Mouse (Mus musculus): ENCODE measurements around the gene Pfdn2. TPM values are rescaled to one million over a fixed set of nuclear protein-coding genes. Genes with fewer than 3 reads are reported as not detected.
"Not testable (repeated sequence)": the region's sequence is repeated elsewhere in the genome, so short reads cannot be mapped to it uniquely, and the experiment has no call there.

Pfdn2 gene
- 23.9 and 25.8 TPM in 2 replicates for polyA plus RNA-seq (2012; rRNA removed)

DNA sequence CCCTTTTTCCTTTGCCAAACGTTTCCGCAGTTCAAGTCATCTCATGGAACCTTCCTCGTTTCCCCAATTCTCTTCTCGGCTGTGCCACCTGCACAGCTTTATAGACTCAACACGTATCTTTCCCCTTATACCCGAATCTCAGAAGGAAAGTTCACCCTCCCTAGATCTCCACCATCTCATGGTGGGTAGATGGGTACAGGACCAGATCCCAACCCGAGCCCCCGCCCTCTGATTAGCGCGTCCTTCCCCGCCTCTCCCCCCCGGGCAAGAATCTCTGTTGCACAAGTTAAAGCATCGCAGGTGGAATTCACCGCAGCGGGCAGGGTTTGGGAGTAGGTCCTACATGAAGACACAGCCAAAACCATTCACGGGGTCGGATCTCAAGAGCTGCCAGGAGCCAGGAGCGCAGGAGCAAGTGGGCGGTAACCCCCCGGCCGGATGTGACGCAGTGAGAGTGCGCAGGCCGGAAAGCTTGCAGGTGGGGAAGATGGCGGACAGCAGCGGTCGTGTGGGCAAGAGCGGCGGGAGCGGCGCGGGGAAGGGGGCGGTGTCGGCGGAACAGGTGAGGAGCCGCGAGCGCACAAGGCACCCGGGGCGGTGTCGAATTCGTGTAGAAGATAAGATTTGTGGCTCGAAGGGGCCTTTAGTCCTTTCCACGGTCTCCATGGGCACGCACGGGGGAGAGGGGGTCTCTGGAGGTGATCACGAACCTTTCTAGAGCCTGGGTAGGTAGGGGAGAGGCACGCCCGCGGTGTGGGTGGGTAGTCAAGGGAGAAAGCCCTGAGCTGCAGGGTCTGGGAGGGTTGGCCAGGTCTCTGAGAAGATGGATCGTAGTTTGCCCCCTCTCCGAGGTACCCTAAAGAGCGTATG is at the start of gene Pfdn2, which contains the start of gene Nit1:
Gene Pfdn2, plus strand, starts transcription at position 446 of the 870 bp plus-strand sequence.
Gene Nit1, minus strand, starts transcription at position 422 of the 870 bp plus-strand sequence.
- H3K27ac ChIP-seq (ENCODE audit: control insufficient read depth, insufficient read depth, low read depth, low read length): peak within 1 kb of the TSS; percentile 73
- no peaks in the 10 kb centered on the region for H3K27me3 ChIP-seq (ENCODE audit: control insufficient read depth, insufficient read depth, low read length)
- H3K36me3 ChIP-seq (ENCODE audit: control insufficient read depth, insufficient read depth, low read length): no peaks in the 10 kb centered on the region
- peak; percentile 98 for TF ChIP-seq POLR2A (IDR thresholded peaks at IDR 0.05; ENCODE audit: control insufficient read depth, low read depth, low read length)
- TF ChIP-seq CTCF (IDR thresholded peaks at IDR 0.05; ENCODE audit: control insufficient read depth, insufficient read depth, insufficient replicate concordance, low read depth, low read length): no peak
- H3K4me3 ChIP-seq (ENCODE audit: control insufficient read depth, low read depth, low read length): peak within 1 kb of the TSS; percentile 93
- peaks cover 7% of the 10 kb centered on the region for H3K4me1 ChIP-seq (ENCODE audit: control insufficient read depth, insufficient read depth, low read length)

DNA sequence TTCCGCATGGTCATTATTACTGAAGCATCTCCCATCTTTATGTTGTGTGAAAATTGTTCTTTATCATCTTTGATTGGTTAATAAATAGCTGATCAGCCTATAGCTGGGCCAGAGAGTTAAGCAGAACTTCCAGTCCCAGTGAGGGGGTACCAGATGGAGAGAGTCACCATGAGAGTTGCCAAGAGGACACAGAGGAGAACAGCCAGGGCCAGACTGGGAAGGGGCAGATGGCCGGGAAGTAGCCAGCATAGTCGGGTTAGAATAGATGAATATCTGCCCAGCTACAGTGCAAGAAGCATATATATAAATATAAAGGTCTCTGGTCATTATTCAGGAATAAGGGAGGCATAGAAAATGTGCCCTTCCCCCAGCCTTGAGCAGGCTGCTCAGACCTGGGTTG is 47.2 kb upstream of the Pfdn2 start:
- TF ChIP-seq CTCF (IDR thresholded peaks at IDR 0.05; ENCODE audit: control insufficient read depth, insufficient read depth, insufficient replicate concordance, low read depth, low read length): no peak
- no peak for TF ChIP-seq POLR2A (IDR thresholded peaks at IDR 0.05; ENCODE audit: control insufficient read depth, low read depth, low read length)
- no peaks in the 10 kb centered on the region for H3K36me3 ChIP-seq (ENCODE audit: control insufficient read depth, insufficient read depth, low read length)
- no peak overlapping the region for H3K27ac ChIP-seq (ENCODE audit: control insufficient read depth, insufficient read depth, low read depth, low read length)
- no peaks in the 10 kb centered on the region for H3K4me1 ChIP-seq (ENCODE audit: control insufficient read depth, insufficient read depth, low read length)
- no peak overlapping the region for H3K4me3 ChIP-seq (ENCODE audit: control insufficient read depth, low read depth, low read length)
- H3K27me3 ChIP-seq (ENCODE audit: control insufficient read depth, insufficient read depth, low read length): no peaks in the 10 kb centered on the region

DNA sequence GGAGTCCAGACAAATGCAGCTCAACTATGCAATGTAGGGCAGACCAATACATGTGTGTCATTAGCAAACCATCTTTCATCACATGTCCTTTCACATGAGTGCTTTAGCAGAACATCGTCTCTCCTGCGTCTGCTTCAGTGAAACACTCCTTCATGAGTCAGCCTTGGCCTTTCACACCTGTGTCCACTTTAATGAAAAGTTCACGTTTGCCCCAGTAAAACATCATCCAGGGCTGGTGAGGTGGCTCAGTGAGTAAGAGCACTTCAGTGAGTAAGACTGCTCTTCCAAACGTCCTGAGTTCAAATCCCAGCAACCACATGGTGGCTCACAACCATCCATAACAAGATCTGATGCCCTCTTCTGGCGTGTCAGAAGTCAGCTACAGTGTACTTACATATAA is 39.3 kb upstream of the Pfdn2 start:
- H3K27ac ChIP-seq (ENCODE audit: control insufficient read depth, insufficient read depth, low read depth, low read length): peak overlapping the region; percentile 44
- H3K36me3 ChIP-seq (ENCODE audit: control insufficient read depth, insufficient read depth, low read length); H3K27me3 ChIP-seq (ENCODE audit: control insufficient read depth, insufficient read depth, low read length); H3K4me1 ChIP-seq (ENCODE audit: control insufficient read depth, insufficient read depth, low read length): not testable (repeated sequence)
- peak overlapping the region; percentile 67 for H3K4me3 ChIP-seq (ENCODE audit: control insufficient read depth, low read depth, low read length)

DNA sequence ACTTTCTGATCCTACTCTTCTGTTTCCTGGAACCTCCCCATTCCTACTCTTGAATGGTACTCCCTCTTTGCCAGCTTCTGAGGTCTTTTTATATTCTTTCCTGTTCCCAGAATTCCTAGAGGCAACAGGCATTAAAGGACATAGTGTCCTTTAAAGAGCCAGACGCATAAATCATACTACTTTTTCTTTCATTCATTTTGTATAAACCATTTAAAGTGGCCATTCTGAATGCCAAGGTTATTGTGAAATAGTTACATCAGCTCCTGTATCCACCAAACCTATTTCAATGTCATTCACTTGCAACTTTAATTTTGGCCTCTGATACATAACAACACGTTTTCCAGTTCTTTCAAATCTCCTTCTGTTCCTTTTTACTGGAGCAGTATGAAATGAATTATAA is 36.1 kb upstream of the Pfdn2 start:
- Histone ChIP-seq H3K27me3 (ENCODE audit: control insufficient read depth, insufficient read depth, low read length) (no peaks in the 10 kb centered on the region), H3K4me3 (ENCODE audit: control insufficient read depth, low read depth, low read length) (no peak overlapping the region), H3K36me3 (ENCODE audit: control insufficient read depth, insufficient read depth, low read length) (no peaks in the 10 kb centered on the region), H3K27ac (ENCODE audit: control insufficient read depth, insufficient read depth, low read depth, low read length) (no peak overlapping the region), H3K4me1 (ENCODE audit: control insufficient read depth, insufficient read depth, low read length) (peaks cover 5% of the 10 kb centered on the region)
- TF ChIP-seq CTCF (IDR thresholded peaks at IDR 0.05; ENCODE audit: control insufficient read depth, insufficient read depth, insufficient replicate concordance, low read depth, low read length): no peak
- TF ChIP-seq POLR2A (IDR thresholded peaks at IDR 0.05; ENCODE audit: control insufficient read depth, low read depth, low read length): no peak

DNA sequence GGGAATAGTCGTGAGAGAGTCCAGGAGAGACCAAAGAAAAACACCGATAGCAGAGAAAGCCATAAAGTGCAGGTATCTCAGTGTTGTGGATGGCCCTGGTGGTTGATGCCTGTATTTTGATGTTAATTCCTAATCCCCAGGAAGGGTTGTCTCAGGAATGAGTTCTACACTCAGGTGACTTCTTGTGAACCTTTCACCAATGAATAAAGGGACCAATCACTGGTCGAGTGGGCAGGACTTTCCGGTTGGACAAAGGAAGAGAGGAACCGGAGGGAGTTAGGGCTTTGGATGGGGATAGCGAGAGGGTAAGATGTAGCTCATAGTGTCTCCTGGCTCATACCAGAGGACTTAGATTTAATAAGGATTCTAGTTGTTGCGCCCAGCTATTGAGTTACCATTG is 25.7 kb upstream of the Pfdn2 start:
- Histone ChIP-seq H3K27ac (ENCODE audit: control insufficient read depth, insufficient read depth, low read depth, low read length) (no peak overlapping the region), H3K27me3 (ENCODE audit: control insufficient read depth, insufficient read depth, low read length) (no peaks in the 10 kb centered on the region), H3K4me3 (ENCODE audit: control insufficient read depth, low read depth, low read length) (no peak overlapping the region), H3K4me1 (ENCODE audit: control insufficient read depth, insufficient read depth, low read length) (no peaks in the 10 kb centered on the region), H3K36me3 (ENCODE audit: control insufficient read depth, insufficient read depth, low read length) (no peaks in the 10 kb centered on the region)
- no peak for TF ChIP-seq CTCF (IDR thresholded peaks at IDR 0.05; ENCODE audit: control insufficient read depth, insufficient read depth, insufficient replicate concordance, low read depth, low read length)
- TF ChIP-seq POLR2A (IDR thresholded peaks at IDR 0.05; ENCODE audit: control insufficient read depth, low read depth, low read length): no peak

DNA sequence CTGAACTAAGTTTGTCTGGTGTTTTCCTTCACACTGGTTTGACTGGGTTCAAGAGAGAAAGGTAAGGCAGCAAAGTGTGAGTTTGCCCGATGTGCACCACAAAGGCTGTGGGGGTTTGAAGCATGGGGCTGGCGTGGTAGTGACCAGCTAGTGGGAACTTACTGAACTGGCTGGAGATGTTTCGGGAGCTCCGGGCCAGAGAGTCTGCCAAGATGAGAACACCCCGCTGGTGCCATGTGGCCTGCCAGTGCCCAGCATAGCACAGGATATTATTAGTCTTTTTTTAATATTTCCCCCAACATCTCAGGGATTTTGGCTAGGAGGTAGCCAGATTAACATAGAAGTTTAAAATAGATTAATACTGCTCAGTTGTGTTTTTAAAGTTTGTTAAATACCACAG is 25.3 kb upstream of the Pfdn2 start:
- Histone ChIP-seq H3K4me3 (ENCODE audit: control insufficient read depth, low read depth, low read length) (no peak overlapping the region), H3K27ac (ENCODE audit: control insufficient read depth, insufficient read depth, low read depth, low read length) (no peak overlapping the region), H3K36me3 (ENCODE audit: control insufficient read depth, insufficient read depth, low read length) (no peaks in the 10 kb centered on the region), H3K27me3 (ENCODE audit: control insufficient read depth, insufficient read depth, low read length) (no peaks in the 10 kb centered on the region), H3K4me1 (ENCODE audit: control insufficient read depth, insufficient read depth, low read length) (no peaks in the 10 kb centered on the region)
- TF ChIP-seq CTCF (IDR thresholded peaks at IDR 0.05; ENCODE audit: control insufficient read depth, insufficient read depth, insufficient replicate concordance, low read depth, low read length) (no peak), POLR2A (IDR thresholded peaks at IDR 0.05; ENCODE audit: control insufficient read depth, low read depth, low read length) (no peak)

DNA sequence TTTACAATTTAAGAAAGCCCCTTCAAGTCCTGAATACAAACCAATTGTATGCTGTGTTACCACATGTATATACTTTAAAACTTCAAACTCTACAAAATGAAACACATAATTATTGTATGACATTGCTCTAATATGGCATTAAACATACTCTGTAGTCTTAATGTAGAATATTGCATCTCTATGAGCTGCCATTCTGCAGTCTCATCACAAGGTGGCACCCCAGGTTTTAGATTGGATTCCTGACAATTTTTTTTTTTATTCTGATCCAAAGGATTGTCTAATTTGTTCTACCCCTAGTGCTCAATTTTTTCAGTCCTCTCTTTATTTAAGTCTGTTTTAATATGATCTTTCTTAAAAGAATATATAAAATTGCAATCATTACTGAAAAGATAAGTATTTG is 24.1 kb upstream of the Pfdn2 start:
- no peak overlapping the region for H3K4me3 ChIP-seq (ENCODE audit: control insufficient read depth, low read depth, low read length)
- H3K4me1 ChIP-seq (ENCODE audit: control insufficient read depth, insufficient read depth, low read length): no peaks in the 10 kb centered on the region
- no peak overlapping the region for H3K27ac ChIP-seq (ENCODE audit: control insufficient read depth, insufficient read depth, low read depth, low read length)
- TF ChIP-seq CTCF (IDR thresholded peaks at IDR 0.05; ENCODE audit: control insufficient read depth, insufficient read depth, insufficient replicate concordance, low read depth, low read length) (no peak), POLR2A (IDR thresholded peaks at IDR 0.05; ENCODE audit: control insufficient read depth, low read depth, low read length) (no peak)
- no peaks in the 10 kb centered on the region for H3K36me3 ChIP-seq (ENCODE audit: control insufficient read depth, insufficient read depth, low read length)
- H3K27me3 ChIP-seq (ENCODE audit: control insufficient read depth, insufficient read depth, low read length): no peaks in the 10 kb centered on the region

All from testis, adult 2 months (tissue).